Mouse (Mus musculus): ENCODE results near the gene Dnajc9.

Gene Dnajc9

GRCm38 (mm10) chr14:20363230-20363629, 25.5 kb downstream of the Dnajc9 start:
- DNase-seq (ENCODE audit: low spot score in 2 of 2) = no peak

GRCm38 (mm10) chr14:20347991-20348541, 40.6 kb downstream of the Dnajc9 start, which contains the start of the genes Ecd and Fam149b:
Gene Ecd (minus strand): TSS chr14:20348121.
Gene Fam149b (plus strand): TSS chr14:20348162.
- DNase-seq (ENCODE audit: low spot score in 2 of 2) = peak; percentile 92 to 94

GRCm38 (mm10) chr14:20347441-20347990, 41.2 kb downstream of the Dnajc9 start:
- DNase-seq (ENCODE audit: low spot score in 2 of 2) = no peak

- DNase-seq (ENCODE audit: low spot score in 2 of 2) = no peak
These were observed 42.8 kb downstream of the Dnajc9 start for GRCm38 (mm10) chr14:20345885-20346284.

GRCm38 (mm10) chr14:20340866-20341265, 47.8 kb downstream of the Dnajc9 start:
- peak in 1 of 2 experiments; percentile 35 for DNase-seq (ENCODE audit: low spot score in 2 of 2)

GRCm38 (mm10) chr14:20340149-20340548, 48.6 kb downstream of the Dnajc9 start:
- DNase-seq (ENCODE audit: low spot score in 2 of 2) = peak in 1 of 2 experiments; percentile 51

- DNase-seq (ENCODE audit: low spot score in 2 of 2) = no peak
These were observed 49.3 kb downstream of the Dnajc9 start for GRCm38 (mm10) chr14:20339415-20339814.

Measured in natural killer cell, adult 2 months (primary cell).